Mouse (Mus musculus) hindbrain, postnatal 0 days (tissue): ENCODE measurements at regions not wholly inside any gene's neighbourhood (a gene's known extent, or its start where the extent isn't known, plus 50 kb on each side); places are given as distances from the start of the nearest gene placed in this dataset.

Source experiments
- ATAC-seq: fragments of 200-750 bp; cut with Nextera tagmentation; 2 replicates; pipeline ENCODE4 v1.8.0; 2017; ENCODE audit warnings: mild to moderate bottlenecking, moderate TSS enrichment, moderate library complexity
- DNase-seq: peaks from one replicate; pipeline ENCODE4 v3.0.0-alpha.2; 2015; ENCODE audit warnings: low spot score
- H3K27ac ChIP-seq: fragments of 300-500 bp; sonication (generic); 2 replicates; pipeline ENCODE4 v1.5.1; 2014; ENCODE audit warnings: mild to moderate bottlenecking
- H3K27me3 ChIP-seq: fragments of 300-500 bp; sonication (generic); 2 replicates; pipeline ENCODE4 v1.6.1; 2014; ENCODE audit warnings: low read length, mixed read lengths; ENCODE audit not compliant: insufficient read depth
- H3K36me3 ChIP-seq: fragments of 300-500 bp; sonication (generic); 2 replicates; pipeline ENCODE4 v1.6.1; 2014; ENCODE audit warnings: low read length, mixed read lengths; ENCODE audit not compliant: insufficient read depth
- H3K4me1 ChIP-seq: fragments of 300-500 bp; sonication (generic); 2 replicates; pipeline ENCODE4 v1.6.1; 2014; ENCODE audit warnings: antibody characterized with exemption, low read length, mixed read lengths; ENCODE audit not compliant: insufficient read depth
- H3K4me2 ChIP-seq: fragments of 300-500 bp; sonication (generic); 2 replicates; pipeline ENCODE4 v1.6.1; 2014; ENCODE audit warnings: low read depth, mild to moderate bottlenecking, low read length, moderate library complexity, mixed read lengths
- H3K4me3 ChIP-seq: fragments of 300-500 bp; sonication (generic); 2 replicates; pipeline ENCODE4 v1.5.1; 2014; ENCODE audit warnings: low read length
- H3K9ac ChIP-seq: fragments of 300-500 bp; sonication (generic); replicated peaks from 2 replicates; pipeline ENCODE4 v1.6.1; 2014; ENCODE audit warnings: mild to moderate bottlenecking, low read length, moderate library complexity, mixed read lengths
- H3K9me3 ChIP-seq: fragments of 300-500 bp; sonication (generic); 2 replicates; pipeline ENCODE4 v1.6.1; 2016; ENCODE audit warnings: low read length, mixed read lengths
- CTCF ChIP-seq: IDR thresholded peaks from 2 replicates; pipeline ENCODE4 v1.5.1; 2016; ENCODE audit warnings: antibody characterized with exemption, control low read depth, low read depth
- WGBS: fragments of 180-500 bp; shearing (Covaris S2); extraction: QIAGEN DNeasy Blood & Tissue Kit; methylation state at CpG from one replicate; pipeline ENCODE4 v1.1.7; 2014; 5-methylcytosine and 5-hydroxymethylcytosine counted together

DNA sequence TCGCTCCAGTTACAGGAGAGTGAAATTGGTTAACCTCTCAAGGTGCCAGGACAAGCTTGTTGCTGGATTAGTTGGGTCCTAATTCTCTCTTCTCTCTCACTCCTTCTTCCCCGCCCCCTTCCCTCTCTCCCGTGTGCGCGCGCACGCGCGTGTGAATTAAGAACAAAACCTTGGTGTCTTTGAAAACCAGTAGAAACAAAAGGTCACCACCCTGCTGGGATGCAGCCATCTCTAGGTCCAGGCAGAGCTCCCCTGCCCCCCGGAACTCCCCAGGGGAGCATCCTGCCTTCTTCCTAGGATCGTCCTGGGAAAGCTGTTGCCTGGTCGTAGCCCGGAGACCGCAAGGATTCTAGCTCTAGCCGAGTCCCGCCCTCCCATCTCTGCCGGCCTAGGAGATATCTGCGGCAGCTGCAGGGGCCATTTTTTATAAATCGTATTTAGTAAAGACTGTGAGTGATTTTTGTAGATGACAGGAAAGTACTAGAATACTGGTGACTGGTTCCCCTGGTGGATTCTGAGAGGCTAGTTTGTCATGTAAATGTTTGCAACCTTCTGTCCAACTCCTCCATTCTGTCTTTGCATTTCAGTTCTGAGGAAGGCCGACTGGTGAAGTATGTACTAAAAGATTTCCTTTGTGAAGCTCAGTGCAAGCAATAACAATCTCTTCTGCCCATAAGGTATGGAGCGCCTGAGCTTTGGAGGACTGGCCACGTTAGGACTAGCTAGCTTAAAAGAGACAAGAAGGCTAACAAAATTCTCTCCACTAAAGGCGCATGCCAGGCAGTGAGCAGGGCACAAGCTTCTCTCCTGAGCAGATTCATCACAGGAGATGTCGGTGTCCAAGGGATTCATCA lies 195.2 kb downstream of the Enc1 start:
- H3K27ac ChIP-seq: peak overlapping the region; percentile 62
- H3K9me3 ChIP-seq: no peaks in the 10 kb centered on the region
- peak; percentile 83 for DNase-seq
- peak; percentile 51 for TF ChIP-seq CTCF
- H3K4me2 ChIP-seq: peak overlapping the region; percentile 59
- H3K4me1 ChIP-seq: peaks cover 34% of the 10 kb centered on the region
- ATAC-seq: peak; percentile 71
- peak overlapping the region; percentile 27 for H3K4me3 ChIP-seq
- H3K36me3 ChIP-seq: no peaks in the 10 kb centered on the region
- H3K27me3 ChIP-seq: no peaks in the 10 kb centered on the region
- peak overlapping the region; percentile 37; the same call in 1 of the 2 replicates for H3K9ac ChIP-seq
- 3% methylated on average over 24 of the region's 24 CpGs for WGBS

DNA sequence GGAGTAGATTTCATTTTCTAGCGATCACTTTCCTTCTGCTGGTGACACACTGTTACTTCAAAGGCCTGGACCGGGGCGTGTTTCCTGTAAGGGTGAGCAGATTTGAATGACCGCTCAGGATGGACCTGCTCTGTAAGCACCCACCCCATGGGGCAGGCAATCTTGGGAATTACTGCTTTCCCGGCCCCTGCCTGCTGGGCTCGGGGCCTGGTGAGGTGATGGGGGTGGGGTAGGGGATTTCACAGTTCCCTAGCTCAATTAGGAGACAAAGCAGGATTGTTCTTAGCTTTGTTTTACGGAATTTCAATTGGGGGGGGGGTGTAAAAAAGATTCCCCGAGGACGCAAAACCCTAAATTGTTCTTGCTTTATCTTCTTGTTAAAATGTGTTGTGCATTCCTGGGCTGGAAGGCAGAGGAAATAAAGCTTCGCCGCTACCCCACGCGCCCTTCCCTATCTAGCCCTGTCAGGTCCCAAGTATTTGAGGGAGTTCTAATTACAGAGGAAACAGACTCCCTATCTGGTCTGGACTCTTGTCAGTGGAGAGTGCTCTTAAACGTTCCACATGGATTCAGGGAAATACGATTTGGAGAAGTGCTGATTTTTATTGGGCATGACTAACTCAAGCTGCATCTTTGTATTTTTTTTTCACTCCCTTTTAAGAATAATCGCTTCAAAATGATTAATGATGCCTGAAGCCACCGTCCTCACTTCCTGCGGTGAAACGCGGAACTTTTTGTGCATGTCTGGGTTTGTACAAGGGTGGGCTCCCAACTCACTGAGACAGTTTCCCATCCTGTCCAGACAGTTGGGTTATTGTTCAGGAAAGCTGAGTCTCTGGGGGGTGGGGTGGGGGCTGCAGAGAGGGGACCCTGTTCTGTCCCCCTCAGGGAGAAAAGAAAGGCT lies 194.3 kb downstream of the Enc1 start:
- no peak overlapping the region for H3K9ac ChIP-seq
- WGBS: 7% methylated on average over 20 of the region's 20 CpGs
- DNase-seq: peak; percentile 57

DNA sequence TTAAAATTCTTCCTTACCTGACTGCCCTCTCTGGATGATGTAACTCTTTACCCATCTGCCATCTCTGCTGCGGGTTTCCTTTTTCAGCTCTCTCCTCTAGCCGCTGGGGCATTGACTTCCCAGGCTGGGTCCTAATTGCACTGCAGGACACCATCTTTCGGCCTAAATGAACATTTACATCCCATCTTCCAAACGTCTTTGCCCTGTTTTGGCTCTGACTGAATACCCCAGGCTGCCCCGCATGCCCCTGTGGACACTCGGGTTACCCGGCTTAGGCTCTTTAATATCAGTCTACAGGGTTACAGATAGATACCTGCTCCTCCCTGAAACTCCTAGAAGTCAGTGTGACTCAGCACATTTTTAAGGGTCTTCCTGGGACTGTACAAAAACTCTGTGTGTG lies 193.3 kb downstream of the Enc1 start:
- DNase-seq (no peak), ATAC-seq (no peak)
- no peaks in the 10 kb centered on the region for H3K9me3 ChIP-seq
- H3K36me3 ChIP-seq: no peaks in the 10 kb centered on the region
- WGBS: 53% methylated on average over 7 of the region's 7 CpGs
- no peak overlapping the region for H3K4me2 ChIP-seq
- H3K27me3 ChIP-seq: no peaks in the 10 kb centered on the region
- no peak overlapping the region for H3K9ac ChIP-seq
- no peak overlapping the region for H3K4me3 ChIP-seq
- H3K4me1 ChIP-seq: peaks cover 24% of the 10 kb centered on the region
- no peak for TF ChIP-seq CTCF
- H3K27ac ChIP-seq: no peak overlapping the region

More for the DNA sequence above, 194.3 kb downstream of the Enc1 start:
- Histone ChIP-seq H3K27ac (peak overlapping the region; percentile 62), H3K4me3 (peak overlapping the region; percentile 27), H3K4me1 (peaks cover 34% of the 10 kb centered on the region), H3K4me2 (peak overlapping the region; percentile 59), H3K27me3 (no peaks in the 10 kb centered on the region), H3K36me3 (no peaks in the 10 kb centered on the region), H3K9me3 (no peaks in the 10 kb centered on the region)
- no peak for TF ChIP-seq CTCF
- ATAC-seq: peak; percentile 65

DNA sequence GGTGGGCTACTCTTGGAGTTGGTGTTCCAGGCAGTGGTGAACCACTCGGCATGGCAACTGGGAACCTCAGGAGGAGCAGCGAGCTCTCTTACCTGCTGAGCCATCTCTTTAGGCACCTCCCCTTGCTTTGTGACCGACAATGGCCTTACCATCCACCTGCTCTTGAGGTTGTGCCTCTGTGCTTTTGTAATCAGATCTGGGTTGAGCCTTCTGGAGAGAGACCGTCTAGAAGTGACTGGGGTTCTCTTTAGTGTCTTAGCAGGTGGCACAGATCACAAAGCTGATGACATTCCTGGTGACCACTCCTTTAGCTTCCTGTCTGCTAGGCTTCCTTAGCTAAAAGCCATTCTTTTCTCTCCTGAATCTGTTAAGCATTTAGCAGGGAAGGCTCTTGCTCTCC lies 191.7 kb downstream of the Enc1 start:
- Histone ChIP-seq H3K4me3 (no peak overlapping the region), H3K27me3 (no peaks in the 10 kb centered on the region), H3K36me3 (no peaks in the 10 kb centered on the region), H3K4me2 (no peak overlapping the region), H3K9ac (no peak overlapping the region), H3K9me3 (no peaks in the 10 kb centered on the region), H3K27ac (no peak overlapping the region), H3K4me1 (peaks cover 16% of the 10 kb centered on the region)
- no peak for DNase-seq
- no peak for ATAC-seq
- TF ChIP-seq CTCF: no peak
- 66% methylated on average over 4 of the region's 4 CpGs for WGBS

DNA sequence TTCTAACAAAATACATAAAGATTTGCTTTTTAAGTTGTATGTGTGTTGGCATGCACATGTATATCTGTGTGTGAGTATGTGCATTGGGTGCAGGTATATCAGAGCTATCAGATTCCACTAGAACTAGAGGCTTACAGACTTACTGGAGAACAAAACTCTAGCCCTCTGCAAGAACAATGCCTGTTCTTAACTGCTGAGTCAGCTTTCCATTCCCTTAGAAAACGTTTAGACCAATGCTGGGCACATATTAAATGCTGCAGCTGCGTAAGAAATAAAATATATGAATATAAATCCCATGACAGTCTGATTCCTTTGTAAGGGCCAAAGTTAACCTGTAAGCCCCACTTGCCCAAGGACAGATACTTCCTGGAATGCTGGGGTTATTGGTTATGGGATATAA lies 190.0 kb downstream of the Enc1 start:
- Histone ChIP-seq H3K36me3 (no peaks in the 10 kb centered on the region), H3K4me3 (no peak overlapping the region), H3K4me1 (0 out of 2 replicates have a peak, but pooled peaks cover under 1% of the 10 kb centered on the region), H3K27me3 (no peaks in the 10 kb centered on the region), H3K9ac (no peak overlapping the region), H3K27ac (no peak overlapping the region), H3K4me2 (no peak overlapping the region), H3K9me3 (no peaks in the 10 kb centered on the region)
- no peak for ATAC-seq
- WGBS: 49% methylated on average over 2 of the region's 2 CpGs
- no peak for DNase-seq
- no peak for TF ChIP-seq CTCF

DNA sequence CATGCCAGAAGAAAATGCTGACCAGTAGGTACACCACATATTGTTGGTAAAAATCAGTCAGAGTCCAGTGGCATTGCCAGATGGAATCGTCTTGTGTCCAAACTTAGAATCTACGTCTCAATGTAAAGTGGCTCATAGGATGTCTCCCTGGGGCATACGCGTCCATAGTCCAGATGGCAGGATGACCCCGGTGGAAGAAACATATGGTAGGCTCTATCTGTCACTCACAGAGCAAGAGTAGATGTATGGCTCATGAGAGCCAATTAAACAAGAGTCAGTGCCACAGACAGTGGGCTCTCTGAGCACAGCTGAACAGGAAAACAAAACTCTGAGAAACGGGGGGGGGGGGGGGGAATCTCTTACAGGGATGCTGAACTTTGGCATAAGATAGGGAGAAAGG lies 187.3 kb downstream of the Enc1 start:
- 44% methylated on average over 6 of the region's 6 CpGs for WGBS
- no peak for TF ChIP-seq CTCF

More for the DNA sequence above, 187.3 kb downstream of the Enc1 start:
- Histone ChIP-seq H3K36me3 (no peaks in the 10 kb centered on the region), H3K4me3 (no peak overlapping the region), H3K27ac (no peak overlapping the region), H3K4me1 (peaks cover 8% of the 10 kb centered on the region), H3K27me3 (no peaks in the 10 kb centered on the region), H3K9ac (no peak overlapping the region), H3K9me3 (no peaks in the 10 kb centered on the region), H3K4me2 (no peak overlapping the region)
- DNase-seq (no peak), ATAC-seq (no peak)
